Mouse (Mus musculus) megakaryocyte, embryonic 14.5 days (primary cell): ENCODE data around the gene Apoh.

Experiments used
- FLI1 ChIP-seq: IDR thresholded peaks from 2 replicates; pipeline ENCODE4 v1.6.1; 2012; ENCODE audit warnings: low read length, inconsistent platforms, mixed read lengths
- GATA1 ChIP-seq: IDR thresholded peaks from 3 replicates; pipeline ENCODE4 v1.6.1; 2012; ENCODE audit warnings: mixed read lengths, low read length, inconsistent platforms, borderline replicate concordance

- TF ChIP-seq GATA1 (no peak), FLI1 (no peak)
These were observed 33.4 kb upstream of the Apoh start for GRCm38 (mm10) chr11:108309791-108310190.
